In the genomic region with DNA sequence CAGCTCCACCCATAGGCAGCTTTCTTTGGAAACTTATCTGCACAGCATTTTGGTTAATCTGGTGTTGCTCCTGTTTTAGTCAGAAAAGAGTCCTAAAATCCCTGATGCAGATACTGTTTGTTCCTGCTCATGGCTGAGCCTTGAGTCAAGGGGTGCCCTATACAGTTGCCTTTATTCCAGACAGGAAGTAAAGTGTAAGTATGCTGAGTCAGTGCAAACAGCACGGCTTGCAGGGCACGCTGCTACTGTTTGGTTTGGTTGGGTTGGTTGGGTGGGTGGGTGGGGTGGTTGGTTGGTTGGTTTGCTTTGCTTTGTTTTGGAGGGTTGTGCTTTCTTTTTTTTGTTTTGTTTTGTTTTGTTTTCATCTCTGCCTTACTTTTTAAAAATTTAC, we compare ENCODE assay signal across 10 mouse cellular contexts.
DNase-seq lines count a peak whose midpoint lies in the region; ATAC-seq lines count a peak whose summit lies in the region.
"Had no signal": no experiment of that assay in that cellular context is flagged by ENCODE, and none has a peak within 500 bp of the region (broad histone marks: within the 10 kb centered on the region; RNA-seq: fewer than 3 reads in every experiment).

No protein-coding gene starts in this region.

- no peak overlapping the region for H3K4me3 ChIP-seq in forebrain, embryonic 14.5 days (ENCODE audit: low read depth, low read length)
- no peak overlapping the region for H3K4me3 ChIP-seq in forebrain, embryonic 11.5 days (ENCODE audit: low read depth, low read length)
- no peak overlapping the region for H3K4me3 ChIP-seq in kidney, embryonic 16.5 days (ENCODE audit: low read length)
- no peak overlapping the region for H3K4me3 ChIP-seq in intestine, embryonic 15.5 days (replicated peaks)
- H3K4me3 ChIP-seq: midbrain, embryonic 12.5 days had no signal

- H3K4me1 ChIP-seq in forebrain, embryonic 14.5 days (ENCODE audit: control insufficient read depth, insufficient read depth, low read length) = peaks cover 11% of the 10 kb centered on the region; the same call in 1 of the 2 replicates
- peaks cover 4% of the 10 kb centered on the region; the same call in 1 of the 2 replicates for H3K4me1 ChIP-seq in forebrain, embryonic 11.5 days (replicated peaks; ENCODE audit: control insufficient read depth, insufficient read depth, low read length)
- H3K4me1 ChIP-seq in kidney, embryonic 16.5 days (ENCODE audit: insufficient read depth, low read length) = peaks cover 21% of the 10 kb centered on the region
- peaks cover 20% of the 10 kb centered on the region for H3K4me1 ChIP-seq in intestine, embryonic 15.5 days (replicated peaks)

- no peaks in the 10 kb centered on the region for H3K9me3 ChIP-seq in forebrain, embryonic 14.5 days (replicated peaks; ENCODE audit: control insufficient read depth, low read length)
- no peaks in the 10 kb centered on the region for H3K9me3 ChIP-seq in forebrain, embryonic 11.5 days (ENCODE audit: control insufficient read depth, low read length)
- H3K9me3 ChIP-seq in kidney, embryonic 16.5 days (ENCODE audit: low read length) = no peaks in the 10 kb centered on the region
- H3K9me3 ChIP-seq in intestine, embryonic 15.5 days = no peaks in the 10 kb centered on the region
- H3K9me3 ChIP-seq: midbrain, embryonic 12.5 days had no signal

- no peak overlapping the region for H3K4me2 ChIP-seq in forebrain, embryonic 14.5 days (ENCODE audit: low read length)
- no peak overlapping the region for H3K4me2 ChIP-seq in forebrain, embryonic 11.5 days (ENCODE audit: low read depth, low read length, severe bottlenecking)
- H3K4me2 ChIP-seq in kidney, embryonic 16.5 days (replicated peaks; ENCODE audit: low read depth, low read length) = no peak overlapping the region
- H3K4me2 ChIP-seq in intestine, embryonic 15.5 days (replicated peaks) = no peak overlapping the region
- H3K4me2 ChIP-seq: midbrain, embryonic 12.5 days had no signal

- no peak overlapping the region for H3K9ac ChIP-seq in forebrain, embryonic 14.5 days (ENCODE audit: low read length)
- H3K9ac ChIP-seq in forebrain, embryonic 11.5 days (ENCODE audit: low read length) = no peak overlapping the region
- no peak overlapping the region for H3K9ac ChIP-seq in kidney, embryonic 16.5 days (replicated peaks; ENCODE audit: low read length)
- H3K9ac ChIP-seq in intestine, embryonic 15.5 days = no peak overlapping the region
- H3K9ac ChIP-seq: midbrain, embryonic 12.5 days had no signal

- ATAC-seq in forebrain, embryonic 14.5 days = no peak
- no peak for ATAC-seq in forebrain, embryonic 11.5 days (replicated peaks; ENCODE audit: low FRiP score)
- no peak for ATAC-seq in kidney, embryonic 16.5 days (ENCODE audit: low FRiP score, low TSS enrichment)
- ATAC-seq in intestine, embryonic 15.5 days = no peak

- peak overlapping the region; percentile 44; the same call in 1 of the 2 replicates for H3K27ac ChIP-seq in forebrain, embryonic 14.5 days (ENCODE audit: low read depth, low read length)
- H3K27ac ChIP-seq in forebrain, embryonic 11.5 days (ENCODE audit: low read depth, low read length) = no peak overlapping the region
- H3K27ac ChIP-seq in kidney, embryonic 16.5 days (ENCODE audit: low read length) = peak overlapping the region; percentile 54; the same call in 1 of the 2 replicates
- 0 out of 2 replicates have a peak overlapping the region, but pooled peaks have one; percentile 19 for H3K27ac ChIP-seq in intestine, embryonic 15.5 days
- H3K27ac ChIP-seq: midbrain, embryonic 12.5 days had no signal

- 67% methylated on average over 2 of the region's 2 CpGs for WGBS in forebrain, embryonic 14.5 days
- WGBS in forebrain, embryonic 11.5 days = 74% methylated on average over 2 of the region's 2 CpGs
- WGBS in kidney, embryonic 16.5 days = 62% methylated on average over 2 of the region's 2 CpGs
- 26% methylated on average over 2 of the region's 2 CpGs for WGBS in intestine, embryonic 15.5 days

- no peaks in the 10 kb centered on the region for H3K36me3 ChIP-seq in forebrain, embryonic 14.5 days (ENCODE audit: control insufficient read depth, insufficient read depth, low read length)
- H3K36me3 ChIP-seq in forebrain, embryonic 11.5 days (ENCODE audit: control insufficient read depth, insufficient read depth, low read length) = no peaks in the 10 kb centered on the region
- no peaks in the 10 kb centered on the region for H3K36me3 ChIP-seq in kidney, embryonic 16.5 days (ENCODE audit: insufficient read depth, low read length)
- H3K36me3 ChIP-seq in intestine, embryonic 15.5 days = no peaks in the 10 kb centered on the region
- H3K36me3 ChIP-seq: midbrain, embryonic 12.5 days had no signal

- no peak for DNase-seq in forebrain, embryonic 14.5 days (ENCODE audit: low spot score)
- DNase-seq in forebrain, embryonic 11.5 days (ENCODE audit: low spot score) = no peak
- no peak for DNase-seq in kidney, postnatal 10 days
- DNase-seq in 416B (ENCODE audit: low read depth) = peak; percentile 26
- DNase-seq in embryo, embryonic 11 days = no peak
- DNase-seq in adrenal gland, postnatal 36 days = no peak
- DNase-seq: B cell, adult 2 months had no signal

- no peaks in the 10 kb centered on the region for H3K27me3 ChIP-seq in forebrain, embryonic 14.5 days (replicated peaks; ENCODE audit: control insufficient read depth, insufficient read depth, low read length)
- H3K27me3 ChIP-seq in forebrain, embryonic 11.5 days (ENCODE audit: control insufficient read depth, insufficient read depth, low read length) = no peaks in the 10 kb centered on the region
- no peaks in the 10 kb centered on the region for H3K27me3 ChIP-seq in kidney, embryonic 16.5 days (ENCODE audit: insufficient read depth, low read length)
- no peaks in the 10 kb centered on the region for H3K27me3 ChIP-seq in intestine, embryonic 15.5 days (replicated peaks)
- H3K27me3 ChIP-seq: midbrain, embryonic 12.5 days had no signal
